Mouse (Mus musculus) CH12.LX (cell line): ENCODE measurements around the gene Kif5c. TPM values are rescaled to one million over a fixed set of nuclear protein-coding genes. Genes with fewer than 3 reads are reported as not detected.

Experiments
- DNase-seq: peaks from one replicate; pipeline ENCODE4 v3.0.0-alpha.2; 2013; ENCODE audit errors: extremely low read depth
- H3K27ac ChIP-seq: 2 replicates; pipeline ENCODE4 v1.5.1; 2012; ENCODE audit warnings: low read depth, mild to moderate bottlenecking, control low read depth, moderate library complexity; ENCODE audit not compliant: insufficient read depth
- H3K27me3 ChIP-seq: replicated peaks from 2 replicates; pipeline ENCODE3; 2012; ENCODE audit warnings: inconsistent platforms
- H3K36me3 ChIP-seq, 2 experiments: replicated peaks in 1 of 2; 2 replicates each; pipeline versions ENCODE3 to v1.6.1; 2012; ENCODE audit warnings: inconsistent platforms in 1 of 2, low read length in 1 of 2, mild to moderate bottlenecking in 1 of 2, mixed read lengths in 1 of 2, moderate library complexity in 1 of 2; ENCODE audit not compliant: control insufficient read depth in 1 of 2, insufficient read depth in 1 of 2
- H3K4me1 ChIP-seq, 2 experiments: 2 replicates each; pipeline ENCODE4 v1.6.1; 2012; ENCODE audit warnings: inconsistent platforms in 1 of 2, moderate library complexity in 1 of 2; ENCODE audit not compliant: insufficient read depth in 2 of 2, control insufficient read depth in 1 of 2
- H3K4me2 ChIP-seq: 2 replicates; pipeline ENCODE4 v1.6.1; 2012; ENCODE audit warnings: low read depth, mild to moderate bottlenecking, control low read depth; ENCODE audit not compliant: poor library complexity, insufficient read depth, severe bottlenecking
- H3K4me3 ChIP-seq, 3 experiments: fragments of 150-350 bp in 1 of 3; sonication (generic) in 1 of 3; replicated peaks in 1 of 3; 2 replicates each; pipeline versions ENCODE3 to v1.5.1; 2011 to 2012; ENCODE audit warnings: low read depth in 2 of 3, low read length in 2 of 3, mild to moderate bottlenecking in 2 of 3, moderate library complexity in 2 of 3, control low read depth in 1 of 3, improper control_type of control experiment in 1 of 3, inconsistent platforms in 1 of 3, mixed read lengths in 1 of 3; ENCODE audit not compliant: poor library complexity in 1 of 3
- H3K79me2 ChIP-seq: replicated peaks from 2 replicates; pipeline ENCODE4 v1.6.1; 2012; ENCODE audit warnings: mild to moderate bottlenecking, moderate library complexity; ENCODE audit not compliant: control insufficient read depth, poor library complexity, insufficient read depth, severe bottlenecking; ENCODE audit errors: extremely low read depth
- H3K9ac ChIP-seq: 2 replicates; pipeline ENCODE4 v1.6.1; 2012; ENCODE audit warnings: low read depth, mild to moderate bottlenecking, control low read depth, moderate library complexity; ENCODE audit not compliant: insufficient read depth
- H3K9me3 ChIP-seq: replicated peaks from 2 replicates; pipeline ENCODE3; 2012; ENCODE audit warnings: low read length, inconsistent platforms, mixed read lengths
- CHD2 ChIP-seq: IDR thresholded peaks from 2 replicates; pipeline ENCODE4 v1.6.1; 2011; ENCODE audit warnings: low read length, improper control_type of control experiment
- CTCF ChIP-seq, 2 experiments: IDR thresholded peaks in 1 of 2; conservative IDR thresholded peaks in 1 of 2; 2 replicates each; pipeline ENCODE4 v1.5.1; 2011 to 2012; ENCODE audit warnings: low read depth in 2 of 2, low read length in 2 of 2, improper control_type of control experiment in 1 of 2, inconsistent platforms in 1 of 2, mild to moderate bottlenecking in 1 of 2, moderate library complexity in 1 of 2
- ELF1 ChIP-seq: IDR thresholded peaks from 2 replicates; pipeline ENCODE4 v1.6.1; 2014; ENCODE audit warnings: low read depth, mild to moderate bottlenecking, inconsistent platforms, low read length, improper control_type of control experiment
- ETS1 ChIP-seq: conservative IDR thresholded peaks from 2 replicates; pipeline ENCODE4 v1.6.1; 2012; ENCODE audit warnings: low read depth, mild to moderate bottlenecking, inconsistent platforms, low read length, improper control_type of control experiment, moderate library complexity
- GABPA ChIP-seq: IDR thresholded peaks from 2 replicates; pipeline ENCODE4 v1.6.1; 2012; ENCODE audit warnings: low read depth, low read length, improper control_type of control experiment, inconsistent platforms; ENCODE audit not compliant: insufficient replicate concordance
- IRF4 ChIP-seq: IDR thresholded peaks from 2 replicates; pipeline ENCODE4 v1.6.1; 2014; ENCODE audit warnings: low read depth, mild to moderate bottlenecking, inconsistent platforms, low read length, improper control_type of control experiment
- JUN ChIP-seq: IDR thresholded peaks from 2 replicates; pipeline ENCODE4 v1.6.1; 2011; ENCODE audit warnings: low read depth, mild to moderate bottlenecking, low read length, improper control_type of control experiment, moderate library complexity; ENCODE audit not compliant: insufficient read depth
- MAFK ChIP-seq: IDR thresholded peaks from 2 replicates; pipeline ENCODE4 v1.6.1; 2011; ENCODE audit warnings: low read length, improper control_type of control experiment; ENCODE audit not compliant: insufficient replicate concordance
- MAZ ChIP-seq: IDR thresholded peaks from 2 replicates; pipeline ENCODE4 v1.6.1; 2012; ENCODE audit warnings: low read depth, mild to moderate bottlenecking, inconsistent platforms, low read length, improper control_type of control experiment, moderate library complexity
- MEF2A ChIP-seq: IDR thresholded peaks from 2 replicates; pipeline ENCODE4 v1.6.1; 2014; ENCODE audit warnings: low read depth, mild to moderate bottlenecking, inconsistent platforms, low read length, improper control_type of control experiment, borderline replicate concordance
- NELFE ChIP-seq: IDR thresholded peaks from 2 replicates; pipeline ENCODE4 v1.6.1; 2011; ENCODE audit warnings: low read depth, low read length, improper control_type of control experiment
- NRF1 ChIP-seq: IDR thresholded peaks from 2 replicates; pipeline ENCODE4 v1.6.1; 2014; ENCODE audit warnings: low read depth, mild to moderate bottlenecking, inconsistent platforms, low read length, improper control_type of control experiment, moderate library complexity
- POLR2A ChIP-seq: IDR thresholded peaks from 2 replicates; pipeline ENCODE4 v1.6.1; 2011; ENCODE audit warnings: low read depth, mild to moderate bottlenecking, improper control_type of control experiment, low read length
- POLR2AphosphoS2 ChIP-seq: IDR thresholded peaks from 2 replicates; pipeline ENCODE4 v1.6.1; 2011; ENCODE audit warnings: low read depth, low read length, improper control_type of control experiment
- TBP ChIP-seq: conservative IDR thresholded peaks from 2 replicates; pipeline ENCODE4 v1.6.1; 2011; ENCODE audit warnings: low read depth, low read length, improper control_type of control experiment
- TCF12 ChIP-seq: IDR thresholded peaks from 2 replicates; pipeline ENCODE4 v1.6.1; 2014; ENCODE audit warnings: low read depth, mild to moderate bottlenecking, inconsistent platforms, low read length, improper control_type of control experiment
- UBTF ChIP-seq: IDR thresholded peaks from 2 replicates; pipeline ENCODE4 v1.6.1; 2012; ENCODE audit warnings: low read depth, mild to moderate bottlenecking, inconsistent platforms, low read length, improper control_type of control experiment, moderate library complexity
- USF1 ChIP-seq: IDR thresholded peaks from 2 replicates; pipeline ENCODE4 v1.6.1; 2014; ENCODE audit warnings: low read depth, mild to moderate bottlenecking, inconsistent platforms, low read length, improper control_type of control experiment
- ZMIZ1 ChIP-seq: IDR thresholded peaks from 2 replicates; pipeline ENCODE4 v1.6.1; 2012; ENCODE audit warnings: low read depth, mild to moderate bottlenecking, inconsistent platforms, low read length, improper control_type of control experiment
- ZNF384 ChIP-seq: IDR thresholded peaks from 2 replicates; pipeline ENCODE4 v1.6.1; 2012; ENCODE audit warnings: low read depth, low read length, improper control_type of control experiment, inconsistent platforms
- dilution Hi-C: fragments of 300-500 bp; cut with MboI; formaldehyde crosslinking; loops from 2 replicates; pipeline ENCODE4 v1.14.3; 2020; ENCODE audit warnings: low sequenced_read_pairs; ENCODE audit not compliant: extremely low pct_unique_long_range_greater_than_20kb, extremely low pct_ligation_motif_present
- in situ Hi-C: fragments of 300-500 bp; cut with MboI; formaldehyde crosslinking; loops from 3 replicates; pipeline ENCODE4 v1.14.3; 2019; ENCODE audit warnings: low sequenced_read_pairs, low pct_ligation_motif_present, low pct_unique_long_range_greater_than_20kb, mixed read lengths
- polyA plus RNA-seq: library from polyadenylated mRNA; unstranded; fragments of >175 nt; gene quantifications from 2 replicates; pipeline ENCODE4 v1.2.1, GENCODE M21; 2012; ENCODE audit warnings: low read depth; ENCODE audit not compliant: insufficient read length
- total RNA-seq, 2 experiments: library from RNA; depleted of rRNA; stranded (reverse); fragments of 300-350 nt in 1 of 2; fragments of >200 nt in 1 of 2; gene quantifications; 2 replicates each; pipeline ENCODE4 v1.2.3; 2012 to 2014

Gene Kif5c
- total and polyA plus RNA-seq, 3 experiments: 3.0 to 3.5 (median 3.1) TPM

DNA sequence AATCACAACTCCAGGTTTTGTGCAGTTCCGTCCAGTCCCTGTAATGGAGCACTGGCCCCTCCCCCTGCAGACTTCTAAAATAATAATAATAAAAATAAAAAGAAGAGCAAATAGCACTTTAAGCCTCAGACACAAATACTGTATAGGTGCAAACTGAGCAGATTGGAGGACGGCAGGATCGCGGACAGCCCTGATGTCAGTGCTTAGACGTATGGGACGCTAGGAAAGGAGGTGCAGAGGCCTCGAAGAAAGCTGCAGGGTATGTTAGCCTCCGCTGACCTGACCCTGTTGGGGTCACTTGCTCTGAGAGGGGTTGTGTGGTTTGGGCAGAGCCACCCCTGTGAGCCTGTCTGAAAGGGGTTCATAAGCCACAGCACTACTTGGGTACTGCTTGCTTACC lies 185.3 kb downstream of the Kif5c start:
- no peak overlapping the region for H3K27ac ChIP-seq
- no peaks in the 10 kb centered on the region for H3K27me3 ChIP-seq
- H3K4me2 ChIP-seq: no peak overlapping the region
- no peaks in the 10 kb centered on the region for H3K79me2 ChIP-seq
- in situ Hi-C loops: no loop called here
- H3K4me1 ChIP-seq: 0 out of 4 replicates have a peak, but pooled peaks cover 0 to 3% of the 10 kb centered on the region in 2 experiments
- H3K9ac ChIP-seq: no peak overlapping the region
- no peak overlapping the region for H3K4me3 ChIP-seq
- dilution Hi-C loops: no loop called here
- no peak for DNase-seq
- H3K9me3 ChIP-seq: no peaks in the 10 kb centered on the region
- H3K36me3 ChIP-seq: no peaks in the 10 kb centered on the region
- no peak for TF ChIP-seq MAZ
- TF ChIP-seq USF1: no peak
- TF ChIP-seq POLR2AphosphoS2: no peak
- no peak for TF ChIP-seq CTCF (conservative IDR thresholded peaks at IDR 0.05 in 1 of 2, IDR thresholded peaks at IDR 0.05 in 1 of 2; ENCODE audit: low read depth in 2 of 2, low read length in 2 of 2)
- no peak for TF ChIP-seq POLR2A
- no peak for TF ChIP-seq JUN
- TF ChIP-seq CHD2: no peak
- no peak for TF ChIP-seq ETS1
- TF ChIP-seq ELF1: no peak

DNA sequence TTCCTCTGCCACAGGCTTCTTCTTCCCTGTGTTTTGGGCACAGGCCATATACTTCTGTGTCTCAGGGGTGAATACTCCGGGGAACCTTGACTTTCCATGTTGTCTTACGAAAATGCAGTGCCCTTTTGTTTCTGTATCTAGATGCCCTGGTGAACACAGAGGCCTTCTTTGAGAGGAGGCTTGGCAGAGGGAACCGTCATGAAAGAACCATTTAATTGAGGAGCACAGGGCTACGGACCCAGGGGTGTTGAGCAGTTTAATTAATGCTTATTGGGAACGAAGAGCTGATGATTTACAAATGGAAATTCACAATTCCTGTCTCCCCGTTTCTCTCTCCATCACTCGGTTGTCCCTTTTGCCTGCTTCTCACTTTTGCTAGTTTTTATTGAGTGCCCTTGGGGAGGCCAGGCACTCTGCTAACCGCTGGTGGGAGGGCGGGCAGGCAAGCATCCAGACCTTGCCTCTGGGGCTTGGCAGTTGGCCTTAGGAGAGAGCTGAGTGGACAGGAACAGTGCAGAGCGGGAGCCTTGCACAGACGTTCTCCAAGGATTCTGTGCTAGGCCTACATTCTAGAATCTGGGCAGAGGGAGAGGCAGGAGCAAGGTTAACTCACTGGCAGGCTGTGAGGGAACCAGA lies 186.8 kb downstream of the Kif5c start:
- H3K36me3 ChIP-seq: no peaks in the 10 kb centered on the region
- H3K27me3 ChIP-seq: no peaks in the 10 kb centered on the region
- no peak for DNase-seq
- no peaks in the 10 kb centered on the region for H3K79me2 ChIP-seq
- H3K4me3 ChIP-seq: no peak overlapping the region
- no peak overlapping the region for H3K27ac ChIP-seq
- TF ChIP-seq ZNF384: no peak
- TF ChIP-seq ETS1: no peak
- no peak for TF ChIP-seq TBP
- TF ChIP-seq NELFE: no peak
- no peak for TF ChIP-seq IRF4
- TF ChIP-seq MAFK: no peak
- TF ChIP-seq ZMIZ1: no peak
- no peak for TF ChIP-seq NRF1
- no peak for TF ChIP-seq MAZ
- no peak for TF ChIP-seq UBTF
- TF ChIP-seq TCF12: no peak
- no peak for TF ChIP-seq MEF2A
- no peak for TF ChIP-seq GABPA
- dilution Hi-C loops: no loop called here
- H3K4me1 ChIP-seq: 0 out of 4 replicates have a peak, but pooled peaks cover 0 to 3% of the 10 kb centered on the region in 2 experiments
- no peaks in the 10 kb centered on the region for H3K9me3 ChIP-seq
- in situ Hi-C loops: no loop called here
- no peak overlapping the region for H3K4me2 ChIP-seq
- no peak overlapping the region for H3K9ac ChIP-seq
